Mouse (Mus musculus) brain, embryonic 14.5 days (tissue): ENCODE measurements around the gene Zfp84. TPM values are rescaled to one million over a fixed set of nuclear protein-coding genes. Genes with fewer than 3 reads are reported as not detected.
A peak's percentile ranks its signal among the peaks of the same experiment; 100 is the strongest.
"Not testable (repeated sequence)": the region's sequence is repeated elsewhere in the genome, so short reads cannot be mapped to it uniquely, and the experiment has no call there.

ENCODE experiments used
- DNase-seq: peaks from one replicate; pipeline ENCODE4 v3.0.0-alpha.2; 2011; ENCODE audit warnings: low read depth
- CTCF ChIP-seq: fragments of 200-500 bp; IDR thresholded peaks from 2 replicates; pipeline ENCODE4 v1.5.1; 2012; ENCODE audit warnings: inconsistent platforms, mild to moderate bottlenecking, moderate library complexity, borderline replicate concordance; ENCODE audit not compliant: insufficient read depth, insufficient read length; ENCODE audit errors: extremely low read depth
- POLR2A ChIP-seq: fragments of 200-500 bp; IDR thresholded peaks from 2 replicates; pipeline ENCODE4 v1.6.1; 2012; ENCODE audit warnings: mild to moderate bottlenecking, inconsistent platforms, borderline replicate concordance; ENCODE audit not compliant: poor library complexity, insufficient read depth, insufficient read length, severe bottlenecking; ENCODE audit errors: extremely low read depth
- polyA plus RNA-seq: library from polyadenylated mRNA; depleted of rRNA; stranded (reverse); fragments of >200 nt; gene quantifications from 2 replicates; pipeline ENCODE4 v1.2.3, GENCODE M21; 2012; rRNA removed

The Zfp84 gene
- polyA plus RNA-seq: 14.5 and 16.6 TPM in 2 replicates

DNA sequence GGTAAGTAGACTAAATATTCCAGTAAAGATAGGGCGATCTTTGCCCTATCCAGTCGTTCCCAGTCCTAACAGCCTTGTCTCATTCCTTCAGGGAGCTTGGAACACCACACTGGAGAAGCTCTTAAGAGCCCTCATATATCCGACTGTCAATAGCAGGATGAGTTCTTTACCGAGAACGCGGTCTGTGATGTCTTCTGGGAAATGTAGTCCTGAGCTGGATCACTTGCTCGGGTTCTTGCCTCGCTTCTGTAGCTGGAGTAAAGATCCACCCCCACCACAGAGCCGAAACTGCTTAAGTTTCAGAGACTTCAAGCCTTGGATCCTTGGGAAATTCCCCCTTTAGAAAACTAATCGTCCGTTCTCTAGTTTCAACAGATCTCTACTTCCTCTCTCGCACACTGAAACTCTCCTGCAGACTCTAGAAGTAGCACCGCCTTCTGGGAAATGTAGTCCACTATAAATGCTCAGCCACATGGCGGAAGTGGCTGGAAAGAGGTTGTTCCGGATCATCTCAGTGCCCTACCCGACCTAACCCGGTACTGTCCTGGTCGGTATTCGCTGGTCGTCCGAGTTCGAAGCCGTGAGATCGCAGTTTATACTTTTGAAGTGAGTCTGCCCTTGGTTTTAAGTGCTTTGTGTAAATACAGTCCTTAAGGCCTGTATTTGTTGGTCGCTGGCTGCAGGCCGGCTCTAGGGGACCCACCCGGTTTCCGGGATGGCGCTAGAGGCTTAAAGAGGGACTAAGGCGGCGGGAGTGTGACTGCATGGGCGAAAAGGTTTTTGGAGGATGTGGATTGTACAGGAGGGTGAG is at the start of gene Zfp84:
Gene Zfp84 (plus strand): TSS at position 463 of the 811 bp plus-strand sequence.
- TF ChIP-seq POLR2A: no peak; the same call in 1 of the 2 replicates
- TF ChIP-seq CTCF: no peak
- DNase-seq: peak; percentile 98

DNA sequence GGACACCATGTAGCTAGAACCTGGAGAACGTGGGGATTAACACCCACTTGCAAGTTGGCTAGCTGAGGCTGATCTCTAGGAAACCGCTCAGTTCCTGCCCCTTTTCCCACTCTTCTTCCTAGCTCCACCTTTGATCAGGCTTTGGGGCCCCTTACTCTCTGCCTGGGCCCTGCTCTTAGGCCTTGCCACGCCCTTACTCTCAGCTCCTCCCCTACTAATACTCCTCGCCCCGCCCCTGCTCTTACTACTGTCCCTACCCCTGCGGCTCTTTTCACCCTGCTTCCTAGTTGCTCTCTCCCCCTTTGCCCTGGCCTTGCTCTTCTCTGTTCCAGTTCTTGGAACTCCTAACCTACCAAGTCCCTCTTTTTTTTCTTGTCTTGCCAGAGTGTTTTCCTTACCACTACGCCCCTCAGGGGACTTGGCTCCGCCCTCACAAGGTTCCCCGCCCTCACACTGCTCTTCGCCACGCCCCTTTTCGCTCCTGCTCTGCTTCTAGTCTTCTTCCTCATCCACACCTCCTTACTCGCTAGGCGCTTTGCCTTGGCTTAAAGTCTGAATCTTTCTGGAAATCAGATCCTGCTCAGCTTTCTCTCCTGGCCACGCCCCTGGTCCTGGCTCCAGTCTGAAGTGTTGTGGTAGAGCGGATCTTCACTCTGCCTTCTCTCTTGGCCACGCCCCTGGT is 42.8 kb upstream of the Zfp84 start:
- DNase-seq: peak; percentile 1

DNA sequence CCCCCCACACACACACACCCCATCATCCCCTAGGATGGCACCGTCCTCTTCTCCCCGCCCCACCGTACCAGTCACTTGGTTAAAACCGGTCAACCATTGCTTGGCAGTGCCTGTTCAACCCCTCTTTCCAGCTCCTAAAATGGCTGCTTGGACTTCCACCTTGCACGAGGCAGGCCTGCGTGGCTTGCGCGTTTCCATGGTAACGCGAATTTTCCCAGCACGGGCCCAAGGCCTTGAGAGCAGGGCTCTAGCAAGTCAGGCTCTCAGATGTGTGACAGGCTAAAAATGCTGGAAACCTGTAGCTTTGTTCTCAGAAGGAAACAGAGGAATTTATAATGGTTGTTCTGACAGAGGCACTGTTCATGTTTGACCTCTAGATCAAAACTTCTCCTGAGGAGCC is 41.5 kb upstream of the Zfp84 start, which contains the start of gene Catsperg2:
Gene Catsperg2 (minus strand): TSS at position 173 of the 400 bp plus-strand sequence.
- DNase-seq: not testable (repeated sequence)

- TF ChIP-seq POLR2A: no peak
- TF ChIP-seq CTCF: no peak
- no peak for DNase-seq
Measured at GRCm38 (mm10) chr7:29728055-29728454, 40.3 kb upstream of the Zfp84 start.

GRCm38 (mm10) chr7:29742258-29742657 is 26.1 kb upstream of the Zfp84 start:
- no peak for TF ChIP-seq POLR2A
- TF ChIP-seq CTCF: no peak
- DNase-seq: no peak

GRCm38 (mm10) chr7:29760476-29760875 is 7.9 kb upstream of the Zfp84 start:
- TF ChIP-seq POLR2A: no peak
- no peak for TF ChIP-seq CTCF

GRCm38 (mm10) chr7:29764702-29765101 is 3.6 kb upstream of the Zfp84 start:
- DNase-seq: no peak
- TF ChIP-seq POLR2A: no peak
- no peak for TF ChIP-seq CTCF

More at GRCm38 (mm10) chr7:29760476-29760875, 7.9 kb upstream of the Zfp84 start:
- no peak for DNase-seq

DNA sequence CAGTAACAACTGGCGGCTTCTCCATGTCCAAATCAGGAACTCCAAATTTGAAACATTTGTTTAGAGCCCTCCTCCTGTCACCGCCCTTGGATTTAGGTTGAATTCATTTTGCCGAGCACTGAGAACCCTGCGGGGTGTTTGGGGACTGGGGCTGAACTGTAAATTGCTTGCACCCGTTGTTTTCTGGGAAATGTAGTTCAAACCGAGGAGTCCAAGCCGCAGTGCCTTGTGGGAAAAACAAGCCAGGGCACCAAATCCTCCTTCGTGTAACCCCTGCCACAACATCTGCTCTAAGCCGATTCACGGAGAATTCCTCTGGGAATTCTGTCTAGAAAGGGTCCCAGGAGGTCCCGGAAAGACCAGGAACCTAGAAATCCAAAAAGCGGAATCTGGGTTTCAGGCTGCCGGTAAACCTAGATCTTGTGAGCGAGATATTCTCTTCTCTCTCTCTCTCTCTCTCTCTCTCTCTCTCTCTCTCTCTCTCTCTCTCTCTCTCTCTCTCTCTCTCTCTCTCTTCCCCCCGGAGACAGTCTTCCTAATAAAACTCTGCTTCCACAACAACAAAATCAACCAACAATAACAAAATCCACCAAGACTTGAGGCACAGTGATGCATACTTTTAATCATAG is 1.2 kb upstream of the Zfp84 start:
- TF ChIP-seq CTCF (no peak), POLR2A (no peak)
- peak; percentile 94 for DNase-seq

DNA sequence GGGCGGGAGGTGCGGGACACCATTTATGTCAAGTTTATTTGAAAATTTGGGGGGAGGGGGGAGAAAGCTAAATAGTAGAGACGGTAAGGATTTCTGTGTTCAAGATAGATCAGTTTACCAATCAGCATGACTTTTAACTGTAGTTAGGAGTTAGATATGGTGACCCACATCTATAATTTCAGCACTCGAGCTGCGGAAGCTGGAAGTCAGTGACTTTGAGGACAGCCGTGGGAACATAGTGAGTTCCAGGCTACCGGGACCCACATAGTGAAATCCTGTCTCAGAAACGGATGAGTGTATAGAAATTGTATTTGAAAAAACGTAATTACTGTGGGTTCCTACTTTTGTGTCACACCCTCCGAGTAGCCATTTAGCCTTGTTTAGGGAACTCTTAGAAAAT is 628 bp downstream of the Zfp84 start:
- no peak for DNase-seq
- TF ChIP-seq CTCF: no peak
- TF ChIP-seq POLR2A: no peak

GRCm38 (mm10) chr7:29773503-29773902 is 5.2 kb downstream of the Zfp84 start:
- no peak for DNase-seq
- TF ChIP-seq CTCF: no peak
- TF ChIP-seq POLR2A: no peak

DNA sequence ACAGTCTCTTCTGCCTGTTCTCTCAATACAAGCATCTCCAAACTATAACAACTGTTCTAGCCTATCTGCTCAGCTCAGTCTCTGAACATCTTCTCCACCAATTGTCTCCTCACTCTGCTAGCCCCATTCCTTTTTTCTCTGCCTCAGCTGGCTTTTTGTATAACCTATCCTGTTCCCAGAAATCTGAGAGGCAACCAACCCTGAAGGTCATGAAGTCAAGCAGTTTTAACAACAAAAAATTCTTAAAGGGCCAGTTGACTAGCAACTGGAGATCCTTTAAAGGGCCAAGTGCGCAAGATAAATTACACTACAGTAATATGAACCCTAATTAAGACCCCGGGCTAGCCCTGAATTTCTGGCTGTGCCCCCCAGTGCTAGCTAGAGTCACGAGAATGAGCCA is 6.0 kb downstream of the Zfp84 start:
- DNase-seq: no peak
- no peak for TF ChIP-seq POLR2A
- TF ChIP-seq CTCF: no peak

DNA sequence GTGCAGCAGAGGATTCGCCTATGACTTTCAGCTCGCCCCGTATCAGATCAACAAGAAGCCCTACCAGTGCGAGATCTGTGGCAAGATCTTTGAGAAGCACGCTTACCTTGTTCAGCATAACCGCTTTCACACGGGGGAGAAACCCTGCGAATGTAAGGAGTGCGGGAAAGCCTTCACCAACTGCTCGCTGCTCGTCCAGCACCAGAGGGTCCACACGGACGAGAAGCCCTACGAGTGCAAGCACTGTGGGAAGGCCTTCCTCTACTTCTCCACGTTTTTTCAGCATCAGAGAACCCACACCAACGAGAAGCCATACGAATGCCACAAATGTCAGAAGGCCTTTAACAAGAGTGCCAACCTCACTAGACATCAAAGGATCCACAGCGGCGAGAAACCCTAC is 8.2 kb downstream of the Zfp84 start:
- no peak for DNase-seq
- TF ChIP-seq POLR2A: no peak
- TF ChIP-seq CTCF: no peak
